Mouse (Mus musculus): ENCODE results near the gene Tmem214. TPM values are rescaled to one million over a fixed set of nuclear protein-coding genes. Genes with fewer than 3 reads are reported as not detected.

Tmem214 gene
- total RNA-seq, 4 experiments from 2014 or later, result 26.5 to 32.4 (median 29.7) TPM

DNA sequence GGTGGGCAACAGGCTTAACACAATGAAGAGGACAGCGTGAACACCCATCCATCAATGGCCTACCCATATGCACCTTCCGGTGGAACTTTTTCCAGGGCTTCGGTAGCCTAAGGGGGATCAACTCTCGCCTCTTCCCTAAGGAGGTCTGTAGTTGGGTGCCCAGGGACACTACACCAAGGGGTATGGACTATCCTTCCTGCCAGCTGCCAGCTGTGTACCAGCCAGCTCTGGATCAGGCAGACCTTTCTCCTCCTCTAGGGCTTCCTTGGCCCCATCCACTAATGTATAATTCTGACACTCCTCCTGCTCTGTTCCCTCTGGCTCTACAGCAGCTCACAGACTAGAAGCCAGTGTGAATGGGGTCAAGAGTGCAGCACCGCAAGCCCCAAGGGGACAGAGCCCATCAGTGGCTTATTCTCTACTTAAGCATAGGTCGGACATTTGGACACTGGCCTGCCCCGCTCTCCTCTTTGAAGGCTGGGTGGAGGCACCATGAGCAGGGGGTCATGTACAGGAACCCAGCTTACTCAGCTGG is 46.4 kb downstream of the Tmem214 start:
- no peak for DNase-seq (ENCODE audit: low spot score in 2 of 2)

GRCm38 (mm10) chr5:30914849-30915248 is 47.0 kb downstream of the Tmem214 start:
- DNase-seq (ENCODE audit: low spot score in 2 of 2), result no peak

DNA sequence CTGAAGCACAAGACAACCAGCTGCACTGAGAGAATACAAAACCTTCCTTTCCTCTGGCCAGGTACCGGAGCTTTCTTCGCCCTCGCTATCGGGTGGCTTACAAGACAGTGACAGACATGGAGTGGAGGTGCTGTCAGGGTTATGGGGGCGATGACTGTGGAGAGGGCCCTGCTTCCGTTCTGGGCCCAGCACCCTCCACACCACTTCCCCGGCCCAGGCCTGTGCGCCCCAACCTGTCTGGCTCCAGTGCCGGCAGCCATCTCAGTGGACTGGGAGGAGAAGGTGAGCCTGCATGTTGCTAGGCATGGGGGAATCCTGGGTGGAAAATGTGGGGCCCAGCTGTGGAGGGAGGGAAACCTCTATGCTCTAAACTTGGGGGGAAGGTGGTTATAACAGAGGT is 47.6 kb downstream of the Tmem214 start:
- DNase-seq (ENCODE audit: low spot score in 2 of 2), result no peak

DNA sequence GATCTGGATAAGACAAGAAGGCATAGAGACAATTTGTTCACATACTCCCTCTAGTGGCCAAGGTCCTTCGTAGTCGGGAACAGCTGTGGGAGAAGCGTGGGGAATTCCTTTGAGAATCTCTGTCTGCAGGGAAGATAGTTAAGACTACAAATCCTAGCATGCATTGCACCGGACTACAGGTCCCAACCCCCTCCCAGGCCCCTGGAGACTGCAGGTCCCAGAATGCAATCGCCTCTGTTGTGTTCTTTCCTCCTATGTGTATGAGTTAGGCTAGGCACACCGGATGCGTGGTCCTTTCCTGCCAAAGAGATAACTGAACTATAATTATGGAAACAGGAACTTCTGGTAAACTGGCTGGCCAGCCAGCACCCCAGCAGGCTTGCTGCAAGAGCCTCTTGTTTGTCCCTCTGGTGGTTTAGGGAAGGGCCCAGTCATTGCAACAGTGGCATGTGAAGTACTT is 48.2 kb downstream of the Tmem214 start:
- DNase-seq (ENCODE audit: low spot score in 2 of 2), result peak; percentile 89 to 92

DNA sequence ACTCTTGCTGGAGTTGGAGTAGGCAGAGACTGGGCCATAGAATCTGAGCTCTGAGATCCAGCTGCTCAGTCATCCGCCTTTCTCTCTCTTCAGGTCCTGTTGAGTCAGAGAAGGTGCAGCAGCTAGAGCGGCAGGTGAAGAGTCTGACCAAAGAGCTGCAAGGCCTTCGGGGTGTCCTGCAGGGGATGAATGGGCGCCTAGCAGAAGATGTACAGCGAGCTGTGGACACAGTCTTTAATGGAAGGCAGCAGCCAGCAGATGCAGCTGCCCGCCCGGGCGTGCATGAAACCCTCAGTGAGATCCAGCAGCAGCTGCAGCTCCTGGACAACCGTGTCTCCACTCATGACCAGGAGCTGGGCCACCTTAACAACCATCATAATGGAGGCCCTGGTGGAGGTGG is 49.0 kb downstream of the Tmem214 start:
- DNase-seq (ENCODE audit: low spot score in 2 of 2), result no peak

DNA sequence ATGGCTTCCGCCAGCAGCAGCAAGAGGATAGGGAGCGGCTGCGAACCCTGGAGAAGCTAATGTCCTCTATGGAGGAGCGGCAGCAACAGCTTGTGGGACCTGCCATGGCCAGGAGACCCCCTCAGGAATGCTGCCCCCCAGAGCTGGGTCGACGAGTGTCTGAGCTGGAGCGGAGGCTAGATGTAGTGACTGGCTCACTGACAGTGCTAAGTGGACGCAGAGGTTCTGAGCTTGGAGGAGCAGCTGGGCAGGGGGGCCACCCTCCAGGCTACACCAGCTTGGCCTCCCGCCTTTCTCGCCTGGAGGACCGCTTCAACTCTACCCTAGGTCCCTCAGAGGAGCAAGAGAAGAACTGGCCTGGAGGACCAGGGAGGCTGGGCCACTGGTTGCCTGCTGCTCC is 49.5 kb downstream of the Tmem214 start:
- no peak for DNase-seq (ENCODE audit: low spot score in 2 of 2)

- DNase-seq (ENCODE audit: low spot score in 2 of 2), result no peak
Observed at GRCm38 (mm10) chr5:30917891-30918670, 50.3 kb downstream of the Tmem214 start.

GRCm38 (mm10) chr5:30918691-30919090 is 50.9 kb downstream of the Tmem214 start:
- DNase-seq (ENCODE audit: low spot score in 2 of 2), result no peak

GRCm38 (mm10) chr5:30919831-30920614 is 52.2 kb downstream of the Tmem214 start:
- DNase-seq (ENCODE audit: low spot score in 2 of 2), result no peak

DNA sequence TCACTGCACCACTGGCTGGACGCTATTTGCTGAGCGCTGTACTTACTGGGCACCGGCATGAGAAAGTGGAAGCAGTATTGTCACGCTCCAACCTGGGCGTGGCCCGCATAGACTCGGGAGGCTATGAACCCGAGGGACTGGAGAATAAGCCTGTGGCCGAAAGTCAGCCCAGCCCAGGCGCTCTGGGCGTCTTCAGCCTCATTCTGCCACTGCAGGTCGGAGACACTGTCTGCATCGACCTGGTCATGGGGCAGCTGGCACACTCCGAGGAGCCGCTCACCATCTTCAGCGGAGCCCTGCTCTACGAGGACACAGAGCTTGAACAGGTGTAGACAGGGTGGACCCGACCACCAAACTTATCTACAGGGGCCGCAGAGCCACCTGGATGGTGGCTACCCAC is 52.8 kb downstream of the Tmem214 start:
- DNase-seq (ENCODE audit: low spot score in 2 of 2), result no peak

DNA sequence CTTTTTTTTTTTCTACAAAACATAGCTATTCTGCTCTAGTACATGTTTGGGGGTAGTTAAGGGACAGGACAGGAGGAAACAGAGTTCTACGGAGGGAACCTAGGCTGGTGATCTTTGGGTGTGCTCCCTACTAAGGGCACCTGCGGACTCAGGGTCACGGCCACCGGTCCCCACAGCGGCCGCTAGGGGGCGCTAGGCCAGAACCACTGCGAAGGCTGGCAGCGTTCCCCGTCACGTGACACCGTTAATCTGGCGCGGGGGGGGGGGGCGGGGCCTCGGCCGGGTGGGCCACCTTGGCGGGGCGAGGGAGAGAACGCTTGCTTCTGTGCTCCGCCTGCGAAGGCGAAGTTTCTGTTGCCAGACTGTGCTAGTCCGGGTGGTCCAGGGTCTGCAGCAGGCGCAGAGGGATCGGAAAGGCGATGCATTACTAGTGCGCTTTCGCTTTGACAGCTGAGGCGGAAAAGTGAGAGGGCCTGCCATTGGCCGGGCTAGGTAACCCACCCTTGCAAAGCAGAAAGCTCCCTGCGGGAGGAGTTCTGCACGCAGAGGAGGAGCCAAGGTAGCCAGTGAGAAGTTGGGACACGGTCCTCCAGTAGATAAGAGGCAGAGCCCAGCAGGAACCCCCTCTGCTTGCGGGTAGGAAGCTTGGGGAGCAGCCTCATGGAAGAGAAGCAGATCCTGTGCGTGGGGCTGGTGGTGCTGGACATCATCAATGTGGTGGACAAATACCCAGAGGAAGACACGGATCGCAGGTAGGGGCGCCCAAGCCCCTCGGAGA is 53.6 kb downstream of the Tmem214 start, which contains the start of gene Khk:
TSS of gene Khk (plus strand) at position 176 of the 778 bp plus-strand sequence.
- DNase-seq (ENCODE audit: low spot score in 2 of 2), result peak; percentile 89

DNA sequence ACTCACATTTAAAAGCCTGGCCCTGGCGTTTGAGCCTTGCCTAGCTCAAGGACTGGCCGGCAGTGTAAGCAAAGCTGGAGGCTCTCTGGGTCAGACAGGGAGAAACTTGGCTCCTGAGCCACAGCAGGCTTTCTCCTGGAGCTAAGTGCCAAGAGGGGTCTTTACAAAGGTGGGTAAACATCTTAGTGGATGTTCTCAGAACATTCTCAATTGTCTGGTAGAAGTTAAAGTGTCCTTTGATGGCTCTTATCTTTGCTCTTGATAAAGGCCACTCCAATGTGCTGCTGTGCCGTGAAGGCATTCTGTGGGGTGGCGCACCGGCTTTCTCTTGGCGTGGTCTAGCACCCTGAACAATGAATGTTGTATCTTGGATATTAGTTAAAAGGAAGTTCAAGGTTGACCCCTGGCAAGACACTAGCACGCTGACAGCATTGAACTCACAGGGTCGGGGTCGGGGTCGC is 54.8 kb downstream of the Tmem214 start:
- DNase-seq (ENCODE audit: low spot score in 2 of 2), result no peak

DNA sequence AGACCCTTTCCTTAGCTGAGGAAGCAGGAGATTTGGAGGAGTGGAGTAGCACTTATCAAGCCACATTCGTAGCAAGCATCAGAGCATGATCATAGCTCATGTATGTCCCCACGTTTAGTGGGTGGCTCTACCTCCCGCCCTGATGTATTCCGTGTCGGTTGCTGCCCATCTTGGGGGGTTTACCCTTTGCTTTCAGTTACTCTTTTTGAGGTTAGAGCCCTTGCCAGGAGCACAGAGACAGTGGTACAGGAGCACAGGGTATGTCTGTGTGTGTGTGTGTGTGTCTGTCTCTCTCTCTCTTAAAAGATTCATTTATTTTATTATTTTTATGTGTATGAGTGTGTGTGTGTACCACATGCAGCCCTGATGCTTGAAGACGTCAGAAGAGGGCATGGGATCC is 55.3 kb downstream of the Tmem214 start:
- no peak for DNase-seq (ENCODE audit: low spot score in 2 of 2)

- no peak for DNase-seq (ENCODE audit: low spot score in 2 of 2)
Observed at GRCm38 (mm10) chr5:30924614-30925013, 56.8 kb downstream of the Tmem214 start.

DNA sequence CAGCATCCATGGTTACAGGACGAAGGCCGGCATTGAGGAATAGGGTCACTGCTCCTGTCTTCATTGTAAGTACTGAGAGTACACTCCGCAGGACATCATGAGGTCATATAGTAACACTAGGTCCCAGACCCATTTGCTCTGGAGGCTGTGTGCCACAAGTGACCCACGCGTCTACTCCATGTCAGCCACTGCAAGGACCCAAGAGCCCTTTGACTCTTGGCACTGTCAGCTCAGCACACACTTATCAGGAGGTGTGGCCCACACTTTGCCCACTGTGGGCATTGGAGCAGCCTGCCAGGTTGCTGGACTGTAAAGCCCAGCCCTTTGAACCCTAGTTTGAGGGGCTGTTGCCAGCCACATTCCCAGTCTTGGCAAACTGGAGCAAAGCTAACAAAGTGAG is 57.4 kb downstream of the Tmem214 start:
- no peak for DNase-seq (ENCODE audit: low spot score in 2 of 2)

GRCm38 (mm10) chr5:30926073-30926472 is 58.3 kb downstream of the Tmem214 start:
- no peak for DNase-seq (ENCODE audit: low spot score in 2 of 2)

- no peak for DNase-seq (ENCODE audit: low spot score in 2 of 2)
Observed at GRCm38 (mm10) chr5:30927945-30928529, 60.2 kb downstream of the Tmem214 start.

Data from gastrocnemius, adult 8-10 months (tissue).